Mouse (Mus musculus): ENCODE data around the gene Tmtc4. TPM values are rescaled to one million over a fixed set of nuclear protein-coding genes. Genes with fewer than 3 reads are reported as not detected.

Gene Tmtc4
- total RNA-seq (2012; rRNA removed) (2.8 and 3.3 TPM in 2 replicates), total RNA-seq (2014; rRNA removed) (2.7 and 3.0 TPM in 2 replicates), polyA plus RNA-seq (2012; ENCODE audit: insufficient read length, low read depth) (1.1 and 1.4 TPM in 2 replicates)

- Histone ChIP-seq H3K27ac (ENCODE audit: insufficient read depth, low read depth) (peak within 1 kb of the TSS; percentile 47; the same call in 1 of the 2 replicates), H3K4me3 (replicated peaks in 1 of 3; ENCODE audit: low read depth in 2 of 3, low read length in 2 of 3, poor library complexity in 1 of 3) (peak within 1 kb of the TSS; percentile 68 to 75 (median 70)), H3K9ac (ENCODE audit: insufficient read depth, low read depth) (peak within 1 kb of the TSS; percentile 79), H3K27me3 (replicated peaks) (peaks cover 20% of the 10 kb centered on the region), H3K9me3 (replicated peaks; ENCODE audit: low read length) (no peaks in the 10 kb centered on the region), H3K36me3 (replicated peaks in 1 of 2; ENCODE audit: control insufficient read depth in 1 of 2, insufficient read depth in 1 of 2, low read length in 1 of 2) (no peaks in the 10 kb centered on the region), H3K4me2 (ENCODE audit: insufficient read depth, low read depth, poor library complexity, severe bottlenecking) (peak within 1 kb of the TSS; percentile 90), H3K4me1 (ENCODE audit: control insufficient read depth in 1 of 2, insufficient read depth in 2 of 2) (peaks cover 11 to 47% of the 10 kb centered on the region in 2 experiments), H3K79me2 (replicated peaks; ENCODE audit: control insufficient read depth, extremely low read depth, insufficient read depth, poor library complexity, severe bottlenecking) (no peaks in the 10 kb centered on the region)
- dilution Hi-C loops (cut with MboI; ENCODE audit: extremely low pct_ligation_motif_present, extremely low pct_unique_long_range_greater_than_20kb, low sequenced_read_pairs) = no loop called here
- peak; percentile 90 for DNase-seq (ENCODE audit: extremely low read depth)
- in situ Hi-C loops (cut with MboI; ENCODE audit: low pct_ligation_motif_present, low pct_unique_long_range_greater_than_20kb, low sequenced_read_pairs) = no loop called here
- TF ChIP-seq SIN3A (IDR thresholded peaks at IDR 0.05; ENCODE audit: low read length) (peak; percentile 45; the same call in 1 of the 2 replicates), RAD21 (IDR thresholded peaks at IDR 0.05; ENCODE audit: low read depth, low read length) (no peak), GABPA (IDR thresholded peaks at IDR 0.05; ENCODE audit: insufficient replicate concordance, low read depth, low read length) (no peak), ZC3H11A (IDR thresholded peaks at IDR 0.05; ENCODE audit: low read depth, low read length) (no peak), IRF4 (IDR thresholded peaks at IDR 0.05; ENCODE audit: low read depth, low read length) (no peak; the same call in 1 of the 2 replicates), USF1 (IDR thresholded peaks at IDR 0.05; ENCODE audit: low read depth, low read length) (no peak), CHD1 (IDR thresholded peaks at IDR 0.05; ENCODE audit: low read depth, low read length) (no peak), MYC (IDR thresholded peaks at IDR 0.05; ENCODE audit: low read depth, low read length) (no peak; the same call in 1 of the 2 replicates), ZMIZ1 (IDR thresholded peaks at IDR 0.05; ENCODE audit: low read depth, low read length) (peak; percentile 69; the same call in 1 of the 2 replicates), CHD2 (IDR thresholded peaks at IDR 0.05; ENCODE audit: low read length) (peak; percentile 92), SMC3 (IDR thresholded peaks at IDR 0.05; ENCODE audit: low read depth, low read length) (no peak), KAT2A (IDR thresholded peaks at IDR 0.05; ENCODE audit: insufficient replicate concordance, low read length) (0 out of 2 replicates have a peak, but pooled peaks have one; percentile 22), EP300 (IDR thresholded peaks at IDR 0.05; ENCODE audit: low read length) (no peak), POLR2AphosphoS2 (IDR thresholded peaks at IDR 0.05; ENCODE audit: low read depth, low read length) (no peak), MXI1 (IDR thresholded peaks at IDR 0.05; ENCODE audit: low read depth, low read length) (peak; percentile 50), UBTF (IDR thresholded peaks at IDR 0.05; ENCODE audit: low read depth, low read length) (no peak; the same call in 1 of the 2 replicates), NRF1 (IDR thresholded peaks at IDR 0.05; ENCODE audit: low read depth, low read length) (peak; percentile 49), ETS1 (conservative IDR thresholded peaks at IDR 0.05; ENCODE audit: low read depth, low read length) (no peak), JUND (conservative IDR thresholded peaks at IDR 0.05; ENCODE audit: low read depth, low read length) (no peak), TCF12 (IDR thresholded peaks at IDR 0.05; ENCODE audit: low read depth, low read length) (peak; percentile 74), JUN (IDR thresholded peaks at IDR 0.05; ENCODE audit: insufficient read depth, low read depth, low read length) (no peak), ELF1 (IDR thresholded peaks at IDR 0.05; ENCODE audit: low read depth, low read length) (peak; percentile 50), E2F4 (IDR thresholded peaks at IDR 0.05; ENCODE audit: insufficient replicate concordance, low read depth, low read length) (no peak), MAZ (IDR thresholded peaks at IDR 0.05; ENCODE audit: low read depth, low read length) (0 out of 2 replicates have a peak, but pooled peaks have one; percentile 12), MAX (IDR thresholded peaks at IDR 0.05; ENCODE audit: low read length) (no peak), MEF2A (IDR thresholded peaks at IDR 0.05; ENCODE audit: borderline replicate concordance, low read depth, low read length) (peak; percentile 36; the same call in 1 of the 2 replicates), RCOR1 (conservative IDR thresholded peaks at IDR 0.05; ENCODE audit: low read depth, low read length) (no peak), POLR2A (IDR thresholded peaks at IDR 0.05; ENCODE audit: low read depth, low read length) (peak; percentile 79), ZNF384 (IDR thresholded peaks at IDR 0.05; ENCODE audit: low read depth, low read length) (no peak), ZKSCAN1 (IDR thresholded peaks at IDR 0.05; ENCODE audit: borderline replicate concordance, low read depth, low read length) (no peak), TBP (conservative IDR thresholded peaks at IDR 0.05; ENCODE audit: low read depth, low read length) (peak; percentile 49; the same call in 1 of the 2 replicates), USF2 (conservative IDR thresholded peaks at IDR 0.05; ENCODE audit: low read depth, low read length) (no peak), HCFC1 (IDR thresholded peaks at IDR 0.05; ENCODE audit: low read depth, low read length) (0 out of 2 replicates have a peak, but pooled peaks have one; percentile 44), CTCF (conservative IDR thresholded peaks at IDR 0.05 in 1 of 2, IDR thresholded peaks at IDR 0.05 in 1 of 2; ENCODE audit: low read depth in 2 of 2, low read length in 2 of 2) (peak in 1 of 2 experiments; percentile 32; a peak in 2 of 4 replicates), MAFK (IDR thresholded peaks at IDR 0.05; ENCODE audit: insufficient replicate concordance, low read length) (no peak), BHLHE40 (IDR thresholded peaks at IDR 0.05; ENCODE audit: low read depth, low read length) (no peak), PAX5 (IDR thresholded peaks at IDR 0.05; ENCODE audit: low read length) (no peak)
These were observed at the start of gene Tmtc4 for GRCm38 (mm10) chr14:122983226-122984215. Tmtc4 (minus strand) TSS chr14:122984035.

All from CH12.LX (cell line).